Mouse (Mus musculus) retina, adult 2 months (tissue): ENCODE measurements at regions not wholly inside any gene's neighbourhood (a gene's known extent, or its start where the extent isn't known, plus 50 kb on each side); places are given as distances from the start of the nearest gene placed in this dataset.

Source experiments
- DNase-seq: peaks from one replicate; pipeline ENCODE4 v3.0.0-alpha.2; 2012; ENCODE audit warnings: low read depth, low spot score

DNA sequence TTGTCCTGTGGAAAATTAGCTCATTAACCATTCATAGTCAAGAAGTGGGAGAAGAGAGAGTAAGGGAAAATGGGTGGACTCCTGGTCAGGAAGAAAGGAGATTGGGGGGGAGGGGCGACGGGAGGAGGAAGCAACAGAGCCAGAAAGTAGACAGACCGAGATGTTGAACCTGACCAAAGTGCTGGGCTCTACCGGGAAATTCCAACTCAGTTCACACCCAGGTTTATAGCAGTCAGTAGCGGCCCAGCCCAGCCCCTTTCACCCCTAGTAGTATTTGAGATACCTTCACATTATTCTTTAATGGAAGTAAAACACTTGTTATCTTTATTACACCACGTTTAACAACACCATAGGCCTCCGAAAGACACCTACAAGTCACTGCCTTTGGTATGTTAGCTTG is 158.2 kb downstream of the Hibadh start:
- DNase-seq: no peak

DNA sequence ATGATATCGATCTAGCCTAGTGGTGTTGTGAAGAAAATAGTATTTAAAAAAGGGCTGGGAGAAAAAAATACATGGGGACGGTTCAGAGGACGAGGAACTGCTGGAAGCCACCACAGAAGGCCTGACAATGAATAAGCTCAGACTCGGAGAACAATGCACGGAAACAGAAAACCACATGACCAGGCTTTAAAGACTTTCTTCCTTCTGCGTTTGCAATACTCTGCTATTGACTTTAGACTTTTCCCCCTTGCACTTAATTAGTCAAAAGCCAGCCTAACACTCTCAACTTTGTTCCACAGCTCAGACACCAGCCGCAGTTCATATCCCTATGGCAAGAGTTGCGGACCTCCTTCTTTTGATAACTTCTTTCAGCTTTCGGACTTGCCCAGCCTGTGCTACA is 154.0 kb downstream of the Hibadh start:
- DNase-seq: no peak

DNA sequence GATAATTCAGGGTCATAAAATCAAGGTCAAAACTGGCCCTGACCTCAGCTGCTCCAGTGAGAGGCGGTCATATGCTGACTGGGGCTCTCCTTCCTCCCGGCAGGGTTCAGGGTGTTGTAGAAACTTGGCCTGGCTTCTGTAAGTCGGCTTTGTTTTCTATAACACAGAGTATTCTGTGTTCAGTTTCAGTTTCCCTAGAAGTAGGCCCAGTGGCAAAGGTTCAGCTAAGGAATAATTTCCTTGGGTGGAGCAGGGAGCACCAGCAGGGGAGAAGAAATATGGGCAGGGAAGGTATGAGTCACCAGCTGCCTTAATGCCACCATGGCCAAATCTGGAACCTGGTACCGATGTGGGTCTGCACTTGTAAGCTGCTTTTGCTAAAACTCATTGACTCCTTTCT is 153.5 kb downstream of the Hibadh start:
- DNase-seq: no peak

DNA sequence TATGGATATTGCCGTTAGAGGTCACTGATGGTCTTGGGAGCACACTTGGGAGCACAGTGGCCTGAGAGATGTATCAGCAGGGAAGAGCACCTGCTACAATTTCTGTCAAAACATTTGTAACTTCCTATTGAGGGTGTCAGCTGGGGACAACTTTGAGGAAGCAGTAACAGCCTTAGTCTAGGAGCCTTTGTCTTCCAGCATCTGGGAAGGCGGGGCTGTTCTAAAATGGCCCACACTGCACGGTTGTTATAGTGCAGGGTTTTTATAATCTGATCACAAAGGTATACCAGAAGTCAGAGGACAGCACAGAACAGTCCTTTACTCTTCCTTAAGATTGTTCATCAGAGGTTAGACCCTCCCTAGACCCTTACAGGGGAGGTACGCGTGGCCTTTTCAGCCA is 152.3 kb downstream of the Hibadh start:
- DNase-seq: no peak

DNA sequence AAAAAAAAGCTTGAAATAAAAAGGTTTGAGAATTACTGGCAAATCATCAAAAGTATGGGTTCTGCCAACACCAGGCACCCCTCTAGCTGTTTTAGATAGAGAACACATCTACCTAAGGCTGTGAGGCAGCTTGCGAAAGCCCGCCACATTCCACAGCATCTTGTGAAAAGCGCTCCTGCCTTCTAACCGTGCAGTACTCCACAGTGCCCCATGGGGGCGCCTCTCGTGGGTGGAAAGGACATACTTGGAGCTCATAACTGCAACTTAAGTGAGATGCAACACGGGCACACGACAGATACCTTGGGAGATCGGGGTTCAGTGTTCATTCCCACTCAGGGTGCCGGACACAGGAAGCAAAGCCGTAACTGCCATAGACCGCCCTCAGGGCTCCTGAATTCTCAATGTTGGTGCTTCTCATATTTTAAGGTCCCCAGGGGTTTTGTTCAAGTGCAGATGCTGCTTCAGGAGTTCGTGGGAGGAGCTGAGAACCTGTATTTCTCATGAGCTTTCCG is 149.9 kb downstream of the Hibadh start:
- DNase-seq: no peak

DNA sequence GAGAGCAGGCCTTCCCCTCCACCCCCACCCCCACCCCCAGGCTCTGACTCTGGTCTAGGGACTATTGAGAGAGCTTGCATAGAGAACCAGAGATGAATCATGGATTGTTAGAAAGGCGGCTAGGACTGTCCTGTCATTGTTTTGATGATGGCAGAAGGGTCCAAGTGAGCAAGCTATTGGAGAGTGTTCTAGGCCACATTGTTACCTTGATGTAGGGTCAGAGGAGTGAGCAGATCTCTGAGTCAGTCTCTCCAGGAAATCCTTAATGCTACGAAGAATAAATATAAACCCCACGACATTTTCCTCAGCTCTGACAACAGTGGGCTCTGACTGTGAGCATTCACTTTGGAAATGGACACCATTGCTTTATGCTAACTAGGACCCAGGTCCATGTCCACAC is 144.9 kb downstream of the Hibadh start:
- no peak for DNase-seq

DNA sequence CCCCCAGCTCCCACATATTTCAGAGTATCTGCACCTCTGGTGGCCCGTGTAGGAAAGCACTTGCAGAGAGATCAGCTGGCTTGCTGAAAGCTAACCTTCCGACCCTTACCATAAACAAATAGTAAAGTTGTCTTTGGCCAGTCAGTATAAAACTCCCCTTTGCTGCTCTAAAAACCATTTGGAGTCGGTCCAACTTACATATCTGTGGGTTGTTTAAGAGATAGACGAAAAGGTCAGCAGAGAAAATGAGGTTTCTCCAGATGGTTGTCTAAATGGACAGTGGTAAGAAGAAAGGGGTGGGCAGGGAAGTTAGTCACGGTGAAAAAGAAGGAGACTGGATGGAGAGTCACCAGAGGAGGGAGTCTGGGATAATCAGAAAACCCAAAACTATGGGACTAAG is 144.3 kb downstream of the Hibadh start:
- no peak for DNase-seq
